Mouse (Mus musculus): ENCODE results near the gene Ntng1.

DNA sequence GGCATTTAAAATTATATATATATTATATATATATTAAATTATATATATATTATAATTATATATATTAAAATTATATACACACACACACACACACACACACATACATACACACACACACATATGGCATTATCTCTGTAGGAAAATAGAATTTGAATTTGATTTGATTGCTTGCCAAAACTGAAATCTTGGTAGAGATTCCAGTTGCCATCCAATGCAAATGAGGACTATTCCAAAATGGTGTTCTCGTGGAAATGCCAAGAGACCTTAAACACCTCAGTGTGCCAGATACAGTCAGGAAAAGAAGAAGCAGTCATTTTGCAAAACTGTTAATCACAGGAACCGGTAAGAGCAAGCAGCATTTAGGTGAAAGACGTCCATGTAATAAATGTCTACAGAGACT, 51.3 kb downstream of the Ntng1 start:
- TF ChIP-seq CTCF (IDR thresholded peaks at IDR 0.05; ENCODE audit: borderline replicate concordance, extremely low read depth, insufficient read depth, insufficient read length) (no peak), POLR2A (IDR thresholded peaks at IDR 0.05; ENCODE audit: borderline replicate concordance, extremely low read depth, insufficient read depth, insufficient read length, poor library complexity, severe bottlenecking) (no peak)
